Mouse (Mus musculus): ENCODE data around the gene Ddx28. TPM values are rescaled to one million over a fixed set of nuclear protein-coding genes. Genes with fewer than 3 reads are reported as not detected.
"Not testable (repeated sequence)": the region's sequence is repeated elsewhere in the genome, so short reads cannot be mapped to it uniquely, and the experiment has no call there.

Ddx28 gene
- polyA plus RNA-seq, 1 experiment, result 11.4 TPM

DNA sequence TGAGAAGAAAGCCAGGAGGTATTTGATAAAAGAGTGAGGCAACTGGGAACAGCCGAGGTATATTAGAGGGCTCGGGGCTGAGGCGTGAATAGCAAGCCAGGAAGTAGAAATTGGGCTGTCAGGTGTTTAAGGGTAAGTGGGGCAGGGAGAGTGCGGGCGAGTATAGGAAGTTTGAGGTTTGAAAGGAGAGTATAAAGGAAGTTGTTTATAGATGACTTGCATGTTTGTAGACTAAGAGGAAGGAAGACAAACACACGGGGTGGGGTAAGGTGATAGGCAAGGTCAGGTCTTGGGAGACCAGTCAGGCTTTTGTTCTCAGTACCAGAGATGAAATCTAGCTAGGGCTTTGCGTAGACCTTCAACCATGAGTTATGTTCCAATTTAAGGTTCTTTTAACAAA lies 5.4 kb upstream of the Ddx28 start:
- DNase-seq (ENCODE audit: extremely low spot score in 1 of 2, low spot score in 1 of 2), result no peak

DNA sequence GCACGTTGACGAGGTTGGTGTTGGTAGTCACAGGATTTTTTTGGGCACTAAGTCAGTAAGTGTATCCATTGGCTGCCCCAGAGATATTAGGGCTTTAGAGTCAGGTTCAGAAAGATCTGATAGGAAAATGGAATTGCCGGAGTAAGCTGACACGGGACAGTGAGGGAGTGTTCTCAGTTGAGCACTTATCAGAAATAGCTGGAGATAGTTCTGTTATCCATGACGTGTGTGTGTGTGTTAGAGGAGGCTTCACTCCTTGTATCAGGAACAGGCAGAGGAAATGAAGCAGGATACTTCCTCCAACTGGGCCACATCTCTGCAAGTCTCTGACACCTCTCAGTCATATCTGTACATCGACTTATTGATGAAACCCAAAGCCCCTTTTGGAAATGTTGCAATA lies 4.6 kb upstream of the Ddx28 start:
- no peak for DNase-seq (ENCODE audit: extremely low spot score in 1 of 2, low spot score in 1 of 2)

DNA sequence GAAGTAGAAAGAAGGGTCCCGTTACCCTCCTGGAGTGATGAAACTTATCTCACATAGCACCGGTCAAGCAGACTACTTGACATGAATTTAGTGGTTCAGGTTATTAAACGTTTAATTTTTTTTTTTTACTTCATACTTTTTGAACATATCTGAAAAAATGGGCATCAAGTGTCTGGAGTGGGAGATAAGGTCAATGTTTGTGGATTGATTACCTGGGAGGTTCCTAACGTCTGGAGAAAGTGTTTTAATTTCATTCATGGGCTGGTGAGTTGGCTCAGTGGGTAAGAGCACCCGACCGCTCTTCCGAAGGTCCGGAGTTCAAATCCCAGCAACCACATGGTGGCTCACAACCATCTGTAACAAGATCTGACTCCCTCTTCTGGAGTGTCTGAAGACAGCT lies 521 bp upstream of the Ddx28 start:
- DNase-seq (ENCODE audit: extremely low spot score in 1 of 2, low spot score in 1 of 2), result not testable (repeated sequence)

DNA sequence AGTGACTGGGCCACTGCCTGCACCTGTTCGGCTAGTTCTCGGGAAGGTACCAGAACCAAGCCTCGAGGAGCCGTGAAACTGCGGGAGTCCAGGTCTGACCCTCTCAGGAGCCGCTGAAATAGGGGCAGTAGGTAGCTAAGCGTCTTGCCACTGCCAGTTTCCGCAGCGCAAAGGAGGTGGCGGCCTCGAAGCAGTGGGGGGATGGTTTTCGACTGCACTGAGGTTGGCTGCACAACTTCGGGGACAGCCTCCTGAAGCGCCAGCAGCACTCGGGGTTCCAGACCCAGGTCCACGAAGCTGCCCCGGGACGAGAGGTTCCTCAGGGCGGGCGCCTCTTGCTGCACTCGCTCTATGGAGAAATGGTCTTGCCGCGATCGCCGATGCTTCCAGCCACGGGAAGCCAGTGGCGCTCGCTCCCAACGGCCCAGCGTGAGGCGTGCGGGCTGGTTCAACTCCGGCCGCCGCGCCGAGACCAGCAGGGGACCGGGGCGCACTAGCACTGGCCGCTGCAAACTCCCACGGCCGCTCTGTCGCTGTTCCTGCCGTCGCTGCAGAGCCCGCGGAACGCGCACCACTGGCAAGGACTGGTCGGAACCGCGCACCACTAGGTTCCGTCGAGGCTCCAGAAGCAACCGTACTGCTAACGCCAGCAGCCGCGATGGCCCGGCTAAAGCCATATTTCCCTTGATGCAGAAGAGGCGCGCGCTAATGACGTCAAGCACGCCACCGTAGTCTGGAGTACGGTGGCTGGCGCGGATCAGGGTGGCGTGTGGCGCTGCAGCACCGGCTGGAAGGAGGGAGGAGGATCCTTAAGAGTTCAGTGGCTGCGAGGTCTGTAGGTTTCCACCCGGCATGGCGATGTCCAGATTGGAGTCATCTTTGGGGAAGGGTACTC lies 687 bp downstream of the Ddx28 start:
- DNase-seq (ENCODE audit: extremely low spot score in 1 of 2, low spot score in 1 of 2), result peak; percentile 86 to 96

DNA sequence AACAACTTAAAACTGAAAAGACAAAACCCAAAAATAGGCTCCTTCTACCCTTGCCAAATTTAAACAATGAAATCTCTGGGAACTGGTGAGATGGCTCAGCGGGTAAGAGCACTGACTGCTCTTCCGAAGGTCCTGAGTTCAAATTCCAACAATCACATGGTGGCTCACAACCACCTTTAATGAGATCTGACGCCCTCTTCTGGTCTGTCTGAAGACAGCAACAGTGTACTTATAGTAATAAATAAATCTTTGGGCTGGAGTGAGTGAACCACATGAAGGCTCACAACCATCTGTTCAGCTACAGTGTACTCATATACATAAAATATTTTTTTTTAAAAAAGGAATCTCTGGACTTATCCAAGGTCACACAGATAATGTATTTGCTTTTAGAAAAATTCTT lies 3.8 kb downstream of the Ddx28 start:
- not testable (repeated sequence) for DNase-seq (ENCODE audit: extremely low spot score in 1 of 2, low spot score in 1 of 2)

DNA sequence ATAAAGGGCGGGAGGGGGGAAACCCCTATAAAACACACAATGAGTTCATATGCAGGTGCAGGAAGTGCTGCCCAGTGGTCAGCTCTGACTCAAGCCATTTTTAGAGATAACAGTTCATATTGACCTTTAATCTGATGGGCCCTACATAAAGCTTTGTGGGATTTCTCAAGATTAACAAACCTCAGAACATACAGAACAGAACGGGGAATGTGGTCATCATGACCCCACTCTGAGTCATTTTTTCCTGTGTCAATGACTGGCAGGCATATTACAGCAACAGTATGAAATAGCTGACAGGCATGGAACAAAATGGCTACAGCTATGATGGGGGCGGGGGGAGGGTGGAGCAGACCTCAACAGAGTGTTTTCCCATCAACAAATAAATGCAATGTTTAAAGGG lies 4.5 kb downstream of the Ddx28 start:
- no peak for DNase-seq (ENCODE audit: extremely low spot score in 1 of 2, low spot score in 1 of 2)

DNA sequence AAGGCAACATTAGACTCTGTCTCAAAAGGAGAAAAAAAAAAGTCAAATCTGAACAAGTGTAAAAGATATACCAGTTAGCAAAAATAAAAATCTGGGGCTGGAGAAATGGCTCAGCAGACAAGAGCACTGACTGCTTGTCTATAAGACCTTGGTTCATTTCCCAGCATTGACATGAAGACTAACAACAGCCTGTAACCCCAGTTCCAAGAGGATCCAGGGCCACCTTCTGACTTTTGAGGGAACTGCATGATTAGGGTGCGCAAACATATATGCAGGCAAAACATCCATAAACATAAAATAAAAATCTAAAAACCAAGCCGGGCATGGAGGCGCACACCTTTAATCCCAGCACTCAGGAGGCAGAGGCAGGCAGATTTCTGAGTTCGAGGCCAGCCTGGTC lies 5.3 kb downstream of the Ddx28 start:
- no peak for DNase-seq (ENCODE audit: extremely low spot score in 1 of 2, low spot score in 1 of 2)

DNA sequence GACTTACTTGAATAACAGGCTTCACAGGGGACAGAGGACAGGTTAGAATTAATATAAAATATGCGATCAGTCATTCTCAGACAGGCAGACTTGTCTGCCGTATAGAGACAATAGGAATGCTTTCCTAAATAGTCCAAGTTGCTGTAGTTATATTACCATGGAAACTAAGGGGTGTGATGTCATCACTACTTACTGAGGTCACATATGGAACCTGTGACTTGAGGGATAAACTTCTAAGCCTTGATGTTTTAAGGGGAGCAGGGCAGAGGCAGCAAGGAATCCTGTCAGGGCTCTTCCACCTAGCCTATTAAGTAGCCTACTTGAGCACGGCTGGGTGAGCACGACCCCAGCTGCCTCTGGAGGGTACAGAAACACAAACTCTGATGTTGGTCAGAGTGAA lies 5.8 kb downstream of the Ddx28 start, which contains the start of gene Dpep2nb:
Gene Dpep2nb, minus strand, starts transcription at position 101 of the 400 bp plus-strand sequence.
- DNase-seq (ENCODE audit: extremely low spot score in 1 of 2, low spot score in 1 of 2), result no peak

DNA sequence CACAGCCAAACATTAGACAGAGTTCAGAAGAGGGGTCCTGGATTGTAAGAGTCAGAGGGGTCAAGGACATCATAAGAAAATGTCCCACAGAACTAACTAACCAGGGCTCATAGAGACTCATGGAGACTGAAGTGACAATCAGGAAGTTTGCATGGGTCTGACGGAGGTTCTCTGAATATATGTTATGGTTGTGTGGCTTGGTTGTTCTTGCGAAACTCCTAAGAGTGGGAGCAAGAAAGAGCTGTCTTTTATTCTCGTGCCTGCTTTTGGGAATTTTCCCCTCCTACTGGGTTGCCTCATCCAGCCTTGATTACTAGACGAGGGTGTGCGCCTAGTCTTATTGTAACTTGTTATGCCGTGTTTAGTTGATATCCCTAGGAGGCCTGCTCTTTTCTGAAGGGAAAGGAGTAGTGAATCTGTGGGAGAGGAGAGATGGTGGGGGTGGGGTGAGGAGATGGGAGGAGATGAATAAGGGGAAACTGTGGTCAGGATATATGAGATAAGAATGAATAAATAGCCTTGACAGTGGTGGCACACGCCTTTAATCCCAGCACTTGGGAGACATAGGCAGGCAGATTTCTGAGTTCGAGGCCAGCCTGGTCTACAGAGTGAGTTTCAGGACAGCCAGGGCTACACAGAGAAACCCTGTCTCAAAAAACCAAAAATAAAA lies 7.0 kb downstream of the Ddx28 start:
- no peak for DNase-seq (ENCODE audit: extremely low spot score in 1 of 2, low spot score in 1 of 2)

DNA sequence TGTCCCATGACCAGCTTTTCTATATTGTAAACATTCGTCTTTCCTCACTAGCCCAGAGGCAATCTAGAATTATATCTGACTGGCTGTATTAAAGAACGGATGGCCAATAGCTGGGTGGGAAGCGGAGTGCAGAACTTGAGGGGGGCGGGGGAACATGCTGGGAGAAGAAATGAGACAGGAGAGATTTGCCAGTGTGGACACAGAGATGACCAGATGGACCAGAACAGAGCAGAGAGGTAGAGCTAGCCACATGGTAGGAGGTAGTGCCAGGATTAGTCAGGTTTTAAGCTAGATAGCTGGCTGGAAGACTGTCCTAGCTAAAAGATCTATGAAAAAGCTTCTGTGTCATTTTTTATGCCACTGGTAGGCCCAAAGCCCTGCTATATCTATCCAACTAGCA lies 9.8 kb downstream of the Ddx28 start:
- DNase-seq (ENCODE audit: extremely low spot score in 1 of 2, low spot score in 1 of 2), result no peak

DNA sequence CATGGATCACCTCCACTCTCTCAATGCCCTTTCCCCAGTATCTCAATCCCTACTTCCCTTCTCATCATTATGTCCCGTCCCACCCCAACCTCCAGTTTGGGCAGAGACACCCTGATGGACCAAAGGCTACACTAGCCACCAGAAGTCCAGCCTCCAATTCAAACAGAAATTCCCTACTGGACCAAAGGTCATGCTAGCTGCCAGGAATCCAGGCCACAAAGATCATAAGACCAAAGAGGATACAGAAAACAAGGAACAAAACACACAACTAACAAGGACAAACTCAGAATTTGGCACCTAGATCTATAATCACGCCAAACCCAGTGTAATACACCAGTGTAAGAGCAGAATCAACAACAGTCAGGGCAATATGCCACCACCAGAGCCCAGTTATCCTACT lies 12.7 kb downstream of the Ddx28 start:
- no peak for DNase-seq (ENCODE audit: extremely low spot score in 1 of 2, low spot score in 1 of 2)

DNA sequence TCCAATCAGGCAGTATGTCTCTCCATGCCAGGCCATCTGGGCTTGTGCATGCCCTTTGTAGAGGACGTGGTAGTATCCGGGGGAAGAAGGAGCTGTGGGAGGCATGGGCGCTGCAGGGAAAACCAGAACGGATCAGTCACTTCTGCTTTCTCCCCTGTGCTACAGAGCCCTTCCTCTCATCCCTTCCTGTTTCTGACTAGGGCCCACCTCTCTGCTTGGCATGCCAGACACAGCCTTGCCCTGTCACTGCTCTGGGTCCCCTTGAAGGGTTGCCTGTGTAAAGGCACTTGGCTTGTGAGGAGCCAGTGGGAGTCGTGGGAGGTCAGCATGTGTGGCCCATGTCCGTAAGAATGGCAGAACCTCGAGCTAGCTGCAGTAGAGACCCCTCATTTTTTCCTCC lies 15.3 kb downstream of the Ddx28 start:
- no peak for DNase-seq (ENCODE audit: extremely low spot score in 1 of 2, low spot score in 1 of 2)

DNA sequence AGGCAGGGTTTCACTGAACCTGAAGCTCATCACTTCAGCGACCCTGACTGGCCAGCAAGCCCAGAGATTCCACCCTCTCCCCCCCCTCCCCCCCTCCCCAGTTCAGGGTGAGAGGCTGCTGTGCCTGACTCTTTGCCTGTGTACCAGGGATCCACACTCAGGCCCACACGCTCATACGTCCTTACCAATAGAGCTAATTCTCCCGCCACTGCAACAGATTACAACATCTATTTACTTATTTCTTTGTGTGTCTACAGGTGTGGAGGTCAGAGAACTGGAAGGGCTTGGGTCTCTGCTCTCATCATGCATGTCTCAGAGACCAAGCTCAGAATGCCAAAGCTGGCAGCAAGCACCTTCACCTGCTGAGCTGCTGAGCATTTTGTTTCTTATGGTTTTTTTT lies 18.5 kb downstream of the Ddx28 start:
- DNase-seq (ENCODE audit: extremely low spot score in 1 of 2, low spot score in 1 of 2), result no peak

DNA sequence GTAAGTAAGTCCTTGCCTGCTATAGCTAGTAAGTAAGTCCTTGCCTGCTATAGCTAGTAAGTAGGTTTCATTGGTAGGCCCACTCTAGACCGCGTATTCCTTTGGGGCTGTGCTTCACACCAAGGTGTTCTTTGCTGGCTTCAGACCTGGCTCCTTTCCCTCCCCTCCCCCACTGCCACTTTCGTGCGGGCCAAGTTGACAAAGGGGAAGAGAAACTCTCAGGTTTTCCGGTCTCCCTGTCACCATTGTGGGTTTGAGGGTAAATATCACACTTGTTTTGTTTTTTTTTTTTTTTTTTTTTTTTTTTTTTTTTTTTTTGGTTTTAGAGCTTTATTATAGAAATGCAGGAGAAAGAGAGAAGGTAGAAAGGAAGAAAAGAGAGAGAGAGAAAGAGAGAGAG lies 19.2 kb downstream of the Ddx28 start:
- DNase-seq (ENCODE audit: extremely low spot score in 1 of 2, low spot score in 1 of 2), result no peak

DNA sequence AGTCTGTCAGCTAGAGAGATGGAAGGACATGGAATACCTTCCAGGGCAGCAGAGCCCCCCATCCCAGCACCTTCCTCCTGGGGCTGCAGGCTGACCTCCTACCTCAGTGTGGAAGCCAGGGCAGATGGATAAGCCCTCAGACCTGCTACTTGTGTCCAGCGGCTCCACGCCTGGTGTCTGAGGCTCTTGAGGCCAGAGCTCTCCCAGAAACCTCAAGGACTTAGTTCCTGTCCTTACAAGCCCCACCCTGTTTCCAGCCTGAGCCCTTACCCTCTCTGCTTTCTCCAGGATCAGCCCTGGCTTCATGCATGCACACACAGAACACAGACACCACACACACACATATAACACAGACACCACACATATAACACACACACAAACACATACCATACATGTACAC lies 20.1 kb downstream of the Ddx28 start:
- no peak for DNase-seq (ENCODE audit: extremely low spot score in 1 of 2, low spot score in 1 of 2)

DNA sequence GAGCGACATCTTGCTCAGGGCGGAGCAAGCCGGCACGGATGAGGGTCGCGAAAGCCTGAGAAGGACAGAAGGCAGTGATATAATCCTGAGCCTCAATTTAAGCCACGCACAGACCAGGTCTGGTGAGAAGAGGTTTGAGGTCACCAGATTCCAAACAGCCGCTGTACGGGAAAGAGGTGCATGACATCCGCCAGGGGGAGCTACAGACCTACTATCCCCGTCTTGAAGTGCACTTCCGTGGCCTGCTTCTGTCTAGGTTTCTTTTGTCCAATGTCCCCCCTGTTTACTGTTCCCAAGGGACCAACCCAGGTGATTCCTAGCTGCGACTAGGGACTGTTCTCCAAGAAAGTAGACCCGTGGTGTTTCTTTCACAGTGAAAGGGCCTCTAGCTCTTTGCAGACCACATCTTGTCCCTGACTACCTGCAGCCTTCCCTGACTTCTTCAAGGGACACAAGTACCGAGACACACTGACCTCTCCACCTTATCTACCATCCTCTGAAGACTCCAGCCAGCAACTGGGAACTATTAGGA lies 20.8 kb downstream of the Ddx28 start, which contains the start of gene Dus2:
Gene Dus2, plus strand, starts transcription at position 482 of the 532 bp plus-strand sequence.
- peak; percentile 30 to 83 for DNase-seq (ENCODE audit: extremely low spot score in 1 of 2, low spot score in 1 of 2)

DNA sequence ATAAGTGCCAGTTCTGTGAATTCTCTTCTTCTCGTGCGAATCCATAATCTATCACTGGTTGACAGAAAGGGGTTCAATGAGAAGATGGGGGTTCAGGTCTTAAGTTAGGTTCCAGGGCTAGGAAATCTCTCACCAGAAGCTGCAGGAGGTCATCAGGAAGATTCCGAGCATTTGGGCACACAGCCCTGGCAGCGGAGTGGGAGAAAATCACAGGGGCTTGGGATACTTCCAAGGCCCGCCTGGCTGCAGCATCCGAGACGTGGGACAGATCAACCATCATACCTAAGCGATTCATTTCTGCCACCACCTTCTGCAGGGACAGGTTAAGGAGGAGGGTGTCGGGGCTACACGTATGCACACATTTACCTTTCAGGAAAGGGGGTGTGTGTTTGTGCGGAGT lies 23.1 kb downstream of the Ddx28 start:
- no peak for DNase-seq (ENCODE audit: extremely low spot score in 1 of 2, low spot score in 1 of 2)

DNA sequence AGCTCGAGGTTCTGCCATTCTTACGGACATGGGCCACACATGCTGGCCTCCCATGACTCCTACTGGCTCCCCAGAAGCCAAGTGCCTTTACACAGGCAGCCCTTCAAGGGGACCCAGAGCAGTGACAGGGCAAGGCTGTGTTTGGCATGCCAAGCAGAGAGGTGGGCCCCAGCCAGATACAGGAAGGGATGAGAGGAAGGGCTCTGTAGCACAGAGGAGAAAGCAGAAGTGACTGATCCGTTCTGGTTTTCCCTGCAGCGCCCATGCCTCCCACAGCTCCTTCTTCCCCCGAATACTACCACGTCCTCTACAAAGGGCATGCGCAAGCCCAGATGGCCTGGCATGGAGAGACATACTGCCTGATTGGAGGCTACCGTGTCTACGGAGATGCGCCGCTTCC lies 28.3 kb downstream of the Ddx28 start:
- DNase-seq (ENCODE audit: extremely low spot score in 1 of 2, low spot score in 1 of 2), result not testable (repeated sequence)

DNA sequence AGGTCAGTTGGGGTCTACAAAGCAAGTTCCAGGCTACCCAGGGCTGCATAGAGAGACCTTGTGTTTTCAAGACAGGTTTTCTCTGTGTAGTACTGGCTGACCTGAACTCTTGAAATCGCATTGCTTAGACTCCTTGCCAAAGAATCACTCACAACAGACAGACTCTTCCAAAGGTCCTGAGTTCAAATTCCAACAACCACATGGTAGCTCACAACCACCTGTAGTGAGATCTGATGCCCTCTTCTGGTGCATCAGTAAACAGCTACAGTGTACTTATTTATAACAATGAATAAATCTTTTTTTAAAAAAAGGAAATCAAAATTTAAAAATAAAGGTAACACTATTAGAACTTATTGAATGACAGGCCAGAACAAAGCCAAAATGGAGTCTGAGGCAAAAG lies 30.5 kb downstream of the Ddx28 start:
- DNase-seq (ENCODE audit: extremely low spot score in 1 of 2, low spot score in 1 of 2), result no peak

DNA sequence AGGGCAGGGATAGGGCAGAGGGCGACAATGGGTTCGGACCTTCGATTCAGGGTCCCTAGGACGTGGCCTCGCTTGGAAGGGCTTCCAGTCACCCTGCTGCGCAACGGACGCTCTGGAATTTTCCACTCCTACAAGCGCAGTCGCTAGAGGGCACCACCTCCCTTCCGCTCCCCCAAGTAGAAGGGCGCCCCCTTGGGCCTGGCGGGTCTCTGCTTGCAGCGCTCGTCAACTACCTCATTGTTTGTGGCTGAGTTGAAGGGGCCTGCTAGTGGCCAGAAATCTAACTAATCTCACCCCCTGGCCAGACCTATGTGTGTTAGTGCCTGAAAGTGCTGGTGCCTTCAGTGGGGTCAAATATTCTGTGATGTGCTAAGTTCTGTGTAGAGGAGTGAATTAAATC lies 32.4 kb downstream of the Ddx28 start, which contains the start of gene Dpep3:
Gene Dpep3, minus strand, starts transcription at position 105 of the 400 bp plus-strand sequence.
- DNase-seq (ENCODE audit: extremely low spot score in 1 of 2, low spot score in 1 of 2), result no peak

DNA sequence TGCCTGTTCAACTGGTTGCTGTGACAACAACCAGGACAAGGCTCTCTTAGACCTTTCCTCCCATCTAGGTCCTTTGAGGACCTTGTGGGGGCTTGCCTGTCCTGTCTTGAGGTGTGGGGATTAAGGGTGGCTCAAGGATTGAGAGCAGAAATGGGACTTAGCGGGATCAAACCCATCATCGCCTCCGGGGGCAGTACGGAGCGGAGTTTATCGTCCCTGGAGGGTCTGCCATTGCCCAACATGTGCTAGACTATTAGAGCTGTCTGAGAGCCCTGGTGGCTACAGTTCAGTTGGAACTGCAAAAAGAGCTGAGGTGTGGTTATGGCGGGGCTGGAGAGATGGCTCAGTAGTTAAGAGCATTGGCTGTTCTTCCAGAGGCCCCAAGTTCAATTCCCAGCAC lies 36.3 kb downstream of the Ddx28 start:
- no peak for DNase-seq (ENCODE audit: extremely low spot score in 1 of 2, low spot score in 1 of 2)
